Mouse (Mus musculus) skeletal muscle tissue, adult 2 months (tissue): Measurements from ENCODE around the gene Flt1.

Source experiments
- DNase-seq: peaks from one replicate; pipeline ENCODE4 v3.0.0-alpha.2; 2012; ENCODE audit warnings: low read depth, low spot score

Gene Flt1

GRCm38 (mm10) chr5:147724945-147725830, 623 bp downstream of the Flt1 start:
- peak; percentile 27 for DNase-seq

- no peak for DNase-seq
Observed at GRCm38 (mm10) chr5:147724391-147724790, 1.4 kb downstream of the Flt1 start.

GRCm38 (mm10) chr5:147723811-147724210, 2.0 kb downstream of the Flt1 start:
- no peak for DNase-seq

GRCm38 (mm10) chr5:147721438-147721837, 4.4 kb downstream of the Flt1 start:
- no peak for DNase-seq

GRCm38 (mm10) chr5:147718335-147718734, 7.5 kb downstream of the Flt1 start:
- no peak for DNase-seq

- no peak for DNase-seq
Observed at GRCm38 (mm10) chr5:147716697-147717217, 9.1 kb downstream of the Flt1 start.

GRCm38 (mm10) chr5:147716276-147716675, 9.5 kb downstream of the Flt1 start:
- no peak for DNase-seq

- DNase-seq = no peak
Observed at GRCm38 (mm10) chr5:147715391-147715790, 10.4 kb downstream of the Flt1 start.

- no peak for DNase-seq
Observed at GRCm38 (mm10) chr5:147708500-147708899, 17.3 kb downstream of the Flt1 start.

GRCm38 (mm10) chr5:147707479-147707878, 18.3 kb downstream of the Flt1 start:
- no peak for DNase-seq

GRCm38 (mm10) chr5:147704890-147705289, 20.9 kb downstream of the Flt1 start:
- no peak for DNase-seq

- DNase-seq = no peak
Observed at GRCm38 (mm10) chr5:147702423-147702822, 23.4 kb downstream of the Flt1 start.

GRCm38 (mm10) chr5:147701024-147701423, 24.8 kb downstream of the Flt1 start:
- DNase-seq = no peak

GRCm38 (mm10) chr5:147698044-147698443, 27.8 kb downstream of the Flt1 start:
- no peak for DNase-seq

- DNase-seq = no peak
Observed at GRCm38 (mm10) chr5:147697165-147697564, 28.6 kb downstream of the Flt1 start.

- DNase-seq = no peak
Observed at GRCm38 (mm10) chr5:147692622-147693021, 33.2 kb downstream of the Flt1 start.

- no peak for DNase-seq
Observed at GRCm38 (mm10) chr5:147683707-147684323, 42.0 kb downstream of the Flt1 start.

- no peak for DNase-seq
Observed at GRCm38 (mm10) chr5:147681224-147681623, 44.6 kb downstream of the Flt1 start.

- DNase-seq = no peak
Observed at GRCm38 (mm10) chr5:147680711-147681110, 45.1 kb downstream of the Flt1 start.

- DNase-seq = no peak
Observed at GRCm38 (mm10) chr5:147679316-147679715, 46.5 kb downstream of the Flt1 start.

- DNase-seq = no peak
Observed at GRCm38 (mm10) chr5:147675791-147676190, 50.0 kb downstream of the Flt1 start.

GRCm38 (mm10) chr5:147671765-147672424, 53.9 kb downstream of the Flt1 start:
- DNase-seq = peak; percentile 18
